Mouse (Mus musculus) bone marrow macrophage, adult 2 months (primary cell): ENCODE results near the gene Il16. TPM values are rescaled to one million over a fixed set of nuclear protein-coding genes. Genes with fewer than 3 reads are reported as not detected.

Experiments
- H3K27ac ChIP-seq: 2 replicates; pipeline ENCODE4 v1.5.1; 2012; ENCODE audit warnings: low read depth, low read length; ENCODE audit not compliant: insufficient read depth
- H3K4me1 ChIP-seq: 2 replicates; pipeline ENCODE4 v1.6.1; 2012; ENCODE audit warnings: low read length; ENCODE audit not compliant: control insufficient read depth, insufficient read depth
- H3K4me3 ChIP-seq: 2 replicates; pipeline ENCODE4 v1.5.1; 2012; ENCODE audit warnings: mild to moderate bottlenecking, low read length, moderate library complexity; ENCODE audit not compliant: insufficient read depth
- CTCF ChIP-seq: IDR thresholded peaks from 2 replicates; pipeline ENCODE4 v1.5.1; 2012; ENCODE audit warnings: low read depth, mild to moderate bottlenecking, low read length, moderate library complexity
- POLR2A ChIP-seq: IDR thresholded peaks from 2 replicates; pipeline ENCODE4 v1.6.1; 2012; ENCODE audit warnings: mild to moderate bottlenecking, low read depth, low read length, borderline replicate concordance
- polyA plus RNA-seq: library from polyadenylated mRNA; stranded (reverse); fragments of >200 nt; gene quantifications from 2 replicates; pipeline ENCODE4 v1.2.4, GENCODE M21; 2012; ENCODE audit not compliant: missing spikeins, insufficient read depth, insufficient read length

Il16 gene
- polyA plus RNA-seq, 1 experiment, result 48.7 TPM

DNA sequence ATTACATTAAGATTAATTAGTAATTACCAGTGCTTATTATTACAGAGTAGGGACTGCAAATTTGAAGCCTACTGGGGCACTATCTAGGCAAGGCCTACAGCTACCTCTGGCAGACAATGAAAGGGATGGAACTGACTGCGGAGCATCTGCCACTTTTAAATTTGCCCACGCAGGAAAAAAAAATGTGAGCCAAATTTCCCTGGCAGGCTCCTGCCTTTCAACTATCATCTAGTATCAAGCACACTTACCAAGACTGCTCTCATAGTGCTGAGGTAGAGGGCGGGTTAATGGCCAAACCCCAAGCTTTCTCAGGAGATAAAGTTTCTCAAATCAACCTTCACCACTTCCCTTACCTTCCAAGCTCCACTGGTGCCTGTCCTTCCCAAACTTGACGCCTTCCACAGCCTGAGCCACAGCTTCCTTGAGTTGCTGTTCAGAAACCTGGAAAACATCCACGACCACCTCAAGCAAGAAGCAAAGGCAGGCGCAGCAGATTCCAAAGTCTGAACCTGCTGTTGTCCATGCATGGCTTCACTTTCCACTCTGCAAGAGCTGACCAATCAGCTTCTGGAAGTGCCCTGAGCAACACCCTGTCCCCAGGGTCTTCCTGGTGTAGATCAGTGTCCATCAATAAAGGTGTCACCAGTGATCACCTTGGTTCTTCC, 82.7 kb downstream of the Il16 start:
- Histone ChIP-seq H3K4me1 (peaks cover 24% of the 10 kb centered on the region), H3K4me3 (no peak overlapping the region), H3K27ac (no peak overlapping the region)
- TF ChIP-seq CTCF (no peak), POLR2A (no peak)

DNA sequence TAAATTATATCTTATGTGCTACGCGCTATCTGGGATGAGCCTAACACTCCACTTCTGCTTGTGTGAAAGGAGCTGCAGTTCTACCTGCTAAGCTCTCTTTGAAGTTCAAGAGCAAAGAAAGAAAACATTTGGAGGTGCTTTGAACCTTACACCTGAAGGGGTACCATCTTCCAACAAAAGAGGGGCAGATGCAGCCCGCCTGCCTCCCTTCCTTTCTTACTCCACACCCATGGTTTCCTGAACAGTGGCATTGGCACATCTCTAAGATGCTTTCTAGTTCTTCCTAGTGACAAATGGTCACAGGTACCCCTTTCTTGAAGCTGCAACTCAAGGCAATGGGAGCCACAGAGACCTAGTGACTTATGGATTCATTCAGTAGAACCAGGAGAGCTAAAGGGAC, 83.8 kb downstream of the Il16 start:
- Histone ChIP-seq H3K27ac (no peak overlapping the region), H3K4me3 (no peak overlapping the region), H3K4me1 (peaks cover 26% of the 10 kb centered on the region)
- no peak for TF ChIP-seq POLR2A

DNA sequence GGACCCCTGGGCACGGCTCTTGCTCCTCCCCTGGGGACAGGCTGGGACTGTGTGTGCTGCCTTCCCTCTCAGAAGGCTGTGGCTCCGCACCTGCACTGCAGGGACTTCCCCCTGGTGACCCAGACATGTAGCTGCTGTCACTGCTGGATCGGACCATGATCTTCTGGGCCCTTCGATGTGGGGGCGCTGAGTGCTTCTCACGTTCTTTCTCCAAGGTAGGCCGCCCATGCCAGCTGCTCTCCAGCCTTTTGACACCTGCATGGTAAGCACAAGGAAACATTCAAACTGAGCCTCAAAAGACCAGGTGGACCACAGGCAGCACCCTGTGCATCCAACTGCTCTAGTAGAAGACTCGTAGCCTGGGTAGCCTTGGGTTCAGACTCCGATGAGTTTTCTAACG, 84.5 kb downstream of the Il16 start:
- Histone ChIP-seq H3K4me1 (peaks cover 29% of the 10 kb centered on the region), H3K27ac (no peak overlapping the region), H3K4me3 (no peak overlapping the region)
- TF ChIP-seq POLR2A, result no peak
- no peak for TF ChIP-seq CTCF

DNA sequence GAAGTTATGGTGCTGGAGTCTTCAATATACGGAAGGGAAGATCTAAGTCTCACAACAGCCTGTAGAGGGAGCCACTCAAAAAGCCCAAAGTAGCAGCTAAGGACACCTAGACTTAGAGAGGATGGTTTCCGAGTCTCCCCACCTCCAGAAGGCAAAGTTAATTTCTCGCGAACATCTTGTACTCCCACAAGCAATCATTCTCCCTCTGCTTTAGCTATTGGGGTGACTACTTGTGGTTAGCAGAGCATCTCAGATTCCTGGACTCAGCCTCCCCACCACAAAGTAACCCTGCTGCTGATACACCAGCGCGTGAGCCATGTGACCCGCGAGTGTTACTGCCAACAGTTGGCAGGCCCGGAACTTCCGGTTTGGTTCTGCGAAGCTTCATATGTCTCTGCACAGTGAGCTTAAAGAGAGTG, 85.2 kb downstream of the Il16 start:
- H3K4me3 ChIP-seq, result no peak overlapping the region
- TF ChIP-seq CTCF (no peak), POLR2A (no peak)
- peaks cover 34% of the 10 kb centered on the region for H3K4me1 ChIP-seq
- H3K27ac ChIP-seq, result peak overlapping the region; percentile 95

DNA sequence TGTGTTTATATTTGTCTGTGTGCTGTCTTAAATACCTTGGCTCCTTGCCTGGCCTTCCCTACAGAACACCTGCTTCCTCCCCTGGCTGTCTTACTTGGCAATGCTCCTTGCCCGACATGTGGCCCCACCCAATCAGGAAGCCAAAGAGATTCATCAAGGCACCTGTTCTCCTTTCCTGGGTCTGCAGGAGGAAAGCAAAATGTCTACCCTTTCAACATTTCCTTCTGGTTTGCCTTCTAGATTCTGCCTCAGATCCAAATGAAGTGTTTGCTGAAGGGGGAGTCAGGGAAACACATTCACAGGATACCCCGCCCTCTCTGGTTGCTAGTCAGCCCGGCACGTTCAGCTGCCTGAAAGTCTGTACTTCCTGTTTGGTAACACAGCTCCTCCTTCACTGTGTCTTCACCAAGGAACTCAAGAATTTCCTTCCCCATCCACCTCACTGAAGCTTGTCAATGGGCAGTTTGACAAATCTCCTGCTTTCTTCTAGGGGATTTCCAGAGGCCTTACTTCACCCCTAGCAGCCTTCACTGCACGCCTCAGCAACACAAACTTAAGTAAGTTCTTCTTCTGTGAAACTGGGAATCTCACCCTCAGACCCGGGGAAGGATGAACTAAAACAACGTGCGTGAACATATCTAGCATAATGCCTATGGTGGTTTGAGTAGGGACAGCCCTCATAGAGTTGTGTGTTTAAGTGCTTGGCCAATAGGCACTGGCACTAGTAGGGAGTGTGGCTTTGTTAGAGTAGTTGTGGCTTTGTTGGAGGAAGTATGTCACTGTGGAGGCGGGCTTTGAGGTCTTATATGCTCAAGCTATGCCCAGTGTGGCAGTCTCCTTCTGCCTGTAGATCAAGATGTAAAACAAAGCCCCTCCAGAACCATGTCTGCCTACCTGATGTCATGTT, 86.1 kb downstream of the Il16 start:
- Histone ChIP-seq H3K27ac (peak overlapping the region; percentile 95), H3K4me3 (peak overlapping the region; percentile 25), H3K4me1 (peaks cover 34% of the 10 kb centered on the region)
- no peak for TF ChIP-seq POLR2A
- TF ChIP-seq CTCF, result no peak

DNA sequence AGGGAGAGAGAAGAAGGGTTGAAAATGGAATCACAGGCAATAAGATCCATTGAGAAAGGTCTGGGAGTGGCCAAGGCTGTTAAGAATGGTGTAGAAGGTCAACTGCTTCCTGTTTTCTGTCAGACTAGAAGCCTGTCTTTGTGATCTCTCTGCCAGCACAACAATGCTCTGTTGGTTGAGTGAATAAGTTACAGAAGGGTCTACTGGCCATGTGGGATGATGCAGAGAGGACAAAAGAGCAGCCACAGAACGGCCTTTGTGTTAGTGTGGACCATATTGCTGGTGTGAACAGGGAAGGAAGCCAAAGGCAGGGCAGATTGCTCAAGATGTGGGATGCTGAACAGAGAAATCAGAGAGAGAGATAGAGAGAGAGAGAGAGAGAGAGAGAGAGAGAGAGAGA, 86.8 kb downstream of the Il16 start:
- peak overlapping the region; percentile 25 for H3K4me3 ChIP-seq
- peaks cover 41% of the 10 kb centered on the region for H3K4me1 ChIP-seq
- TF ChIP-seq CTCF, result no peak
- TF ChIP-seq POLR2A, result no peak
- H3K27ac ChIP-seq, result peak overlapping the region; percentile 95

DNA sequence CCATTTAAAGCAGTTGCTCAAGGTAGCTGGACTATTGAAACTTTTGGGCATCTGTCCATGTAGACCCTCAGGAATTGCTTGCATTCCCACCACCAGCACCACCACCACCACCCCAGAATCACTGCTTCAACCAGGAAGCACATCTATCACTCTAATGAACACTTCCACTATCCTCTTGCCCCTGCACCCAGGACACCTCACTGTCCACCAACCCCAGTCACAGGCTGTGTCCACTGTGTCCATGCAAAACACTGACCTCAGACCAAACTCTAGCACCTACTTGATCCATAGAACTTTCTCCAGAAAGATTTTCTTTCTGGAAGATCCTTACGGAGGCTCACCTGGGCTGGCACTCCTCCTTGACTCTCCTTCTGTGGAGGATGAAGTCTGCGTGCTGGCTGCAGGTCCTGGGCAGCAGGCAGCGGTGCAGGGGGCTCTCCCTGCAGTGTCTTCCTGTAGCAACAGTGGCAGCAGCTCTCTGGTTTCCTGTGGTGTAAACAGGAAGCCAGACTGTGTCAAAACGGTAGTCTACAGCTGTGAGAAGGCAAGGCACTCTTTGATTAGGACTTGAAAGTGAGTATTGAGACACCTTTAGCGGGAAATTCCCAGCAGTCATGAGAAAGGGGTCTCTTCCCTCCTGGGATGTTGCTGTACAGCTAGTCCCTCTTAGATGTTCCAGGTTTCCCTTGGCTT, 90.4 kb downstream of the Il16 start:
- TF ChIP-seq POLR2A (0 out of 2 replicates have a peak, but pooled peaks have one; percentile 38), CTCF (no peak)
- Histone ChIP-seq H3K4me1 (peaks cover 73% of the 10 kb centered on the region), H3K4me3 (peak overlapping the region; percentile 72), H3K27ac (peak overlapping the region; percentile 79)

DNA sequence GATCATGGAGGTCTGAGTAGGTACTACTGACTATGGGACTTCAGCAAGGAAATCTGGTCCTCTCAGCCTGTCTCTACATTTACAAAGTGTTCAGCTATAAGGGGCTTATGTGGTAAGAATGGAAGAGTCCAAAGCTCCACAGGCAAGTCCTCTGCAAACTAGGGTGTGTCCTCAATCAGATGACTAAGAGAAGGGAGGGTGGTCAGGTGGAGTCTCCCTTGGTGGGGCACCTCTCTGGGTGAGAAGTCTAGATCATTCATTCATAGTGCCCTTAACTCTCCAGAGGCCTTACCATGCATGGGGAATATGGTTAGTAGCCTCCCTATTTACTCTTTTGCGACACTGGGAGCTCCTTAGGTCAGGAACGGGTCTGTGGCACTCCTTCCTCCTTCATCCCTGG, 91.3 kb downstream of the Il16 start:
- no peak for TF ChIP-seq CTCF
- TF ChIP-seq POLR2A, result no peak
- peak overlapping the region; percentile 72 for H3K4me3 ChIP-seq
- H3K4me1 ChIP-seq, result peaks cover 78% of the 10 kb centered on the region
- H3K27ac ChIP-seq, result peak overlapping the region; percentile 79

DNA sequence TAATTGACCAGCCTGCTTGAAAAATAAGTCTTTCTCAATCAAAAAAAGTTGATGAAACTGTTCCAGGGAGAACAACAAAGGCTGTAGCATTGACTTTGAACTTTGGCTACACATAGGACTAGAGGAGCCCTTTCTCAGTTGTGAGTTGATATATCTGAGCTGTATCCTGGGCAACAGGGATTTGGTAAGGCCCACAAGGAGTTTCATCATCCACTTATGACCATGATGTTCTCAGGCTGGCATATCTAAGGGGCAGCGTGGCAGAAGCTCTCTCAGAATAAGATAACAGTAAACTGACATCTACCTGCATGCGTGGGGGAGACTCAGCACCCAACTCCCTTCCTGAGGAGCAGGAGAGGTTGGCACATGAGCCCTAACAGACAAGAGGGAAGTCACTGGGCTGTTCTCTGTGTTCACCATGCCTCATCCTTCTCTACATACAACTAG, 91.9 kb downstream of the Il16 start:
- TF ChIP-seq POLR2A (no peak), CTCF (no peak)
- Histone ChIP-seq H3K4me3 (peak overlapping the region; percentile 72), H3K4me1 (peaks cover 78% of the 10 kb centered on the region), H3K27ac (peak overlapping the region; percentile 79)

DNA sequence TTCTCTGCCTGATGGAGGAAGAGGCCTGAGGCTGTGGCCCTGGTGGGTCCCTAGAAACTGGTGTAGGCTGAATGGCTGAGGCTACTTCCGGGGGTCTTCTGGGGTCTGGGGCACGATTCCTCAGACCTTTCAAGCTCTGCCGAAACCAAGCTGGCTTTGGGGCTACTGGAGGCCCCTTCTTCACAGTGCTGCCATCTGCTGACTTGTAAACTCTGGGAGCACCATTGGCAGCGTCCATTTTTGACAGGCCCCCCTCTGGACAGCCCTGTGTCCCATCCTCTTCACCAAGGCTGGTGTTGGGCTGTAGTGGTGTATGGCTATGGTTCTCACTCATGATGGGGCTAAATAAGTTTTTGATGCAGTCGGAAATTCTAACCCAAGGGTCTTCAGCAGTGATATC, 93.0 kb downstream of the Il16 start:
- Histone ChIP-seq H3K4me1 (peaks cover 79% of the 10 kb centered on the region), H3K27ac (no peak overlapping the region), H3K4me3 (no peak overlapping the region)
- no peak for TF ChIP-seq CTCF
- TF ChIP-seq POLR2A, result no peak
